ENCODE assay signal across 8 mouse cellular contexts in the genomic region with DNA sequence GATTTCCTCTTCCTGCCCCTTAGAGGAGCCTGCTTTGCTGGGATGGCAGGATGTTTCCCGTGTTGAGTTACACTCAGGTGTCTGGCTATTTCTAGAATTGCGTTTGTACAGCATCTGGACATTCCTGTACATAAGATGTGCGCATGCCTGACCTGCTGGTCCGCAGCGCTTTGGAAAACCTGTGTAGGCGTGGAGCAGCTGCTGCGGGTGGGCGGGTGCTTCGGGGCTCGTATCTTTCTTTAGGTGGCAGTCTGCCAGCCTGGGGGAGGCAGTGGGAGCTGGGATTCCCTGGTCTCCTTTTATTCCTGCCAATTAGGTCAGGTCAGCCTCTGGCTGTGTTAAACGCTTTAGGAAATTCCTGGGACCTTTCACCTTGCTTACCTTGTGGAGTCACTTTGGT. TPM values are rescaled to one million over a fixed set of nuclear protein-coding genes. Genes with fewer than 3 reads are reported as not detected.
DNase-seq lines count a peak whose midpoint lies in the region; ATAC-seq lines count a peak whose summit lies in the region.
"Had no signal": no experiment of that assay in that cellular context is flagged by ENCODE, and none has a peak within 500 bp of the region (broad histone marks: within the 10 kb centered on the region; RNA-seq: fewer than 3 reads in every experiment).

No protein-coding gene starts in this region.

- no peak overlapping the region for H3K27ac ChIP-seq in midbrain, embryonic 14.5 days (replicated peaks; ENCODE audit: low read depth, low read length)
- no peak overlapping the region for H3K27ac ChIP-seq in midbrain, embryonic 10.5 days (replicated peaks)
- H3K27ac ChIP-seq: liver, embryonic 14.5 days had no signal

- no peak overlapping the region for H3K4me2 ChIP-seq in midbrain, embryonic 14.5 days (ENCODE audit: low read length)

- no peaks in the 10 kb centered on the region for H3K9me3 ChIP-seq in midbrain, embryonic 14.5 days (ENCODE audit: control insufficient read depth, low read length)
- no peaks in the 10 kb centered on the region for H3K9me3 ChIP-seq in midbrain, embryonic 10.5 days (replicated peaks)

- no peak overlapping the region for H3K9ac ChIP-seq in midbrain, embryonic 14.5 days (replicated peaks; ENCODE audit: low read length)
- H3K9ac ChIP-seq: liver, embryonic 14.5 days had no signal

- no peak for ATAC-seq in midbrain, embryonic 14.5 days (ENCODE audit: low FRiP score, low TSS enrichment)

- H3K4me1 ChIP-seq in midbrain, embryonic 14.5 days (ENCODE audit: control insufficient read depth, insufficient read depth, low read length): no peaks in the 10 kb centered on the region
- H3K4me1 ChIP-seq in midbrain, embryonic 10.5 days: peaks cover 18% of the 10 kb centered on the region

- no peaks in the 10 kb centered on the region for H3K36me3 ChIP-seq in midbrain, embryonic 14.5 days (ENCODE audit: control insufficient read depth, insufficient read depth, low read length)
- no peaks in the 10 kb centered on the region for H3K36me3 ChIP-seq in midbrain, embryonic 10.5 days

- WGBS in midbrain, embryonic 14.5 days: 62% methylated on average over 11 of the region's 11 CpGs
- 77% methylated on average over 11 of the region's 11 CpGs for WGBS in midbrain, embryonic 10.5 days

- no peak overlapping the region for H3K4me3 ChIP-seq in midbrain, embryonic 14.5 days (replicated peaks; ENCODE audit: low read depth, low read length)
- H3K4me3 ChIP-seq in midbrain, embryonic 10.5 days: no peak overlapping the region

- DNase-seq in midbrain, embryonic 14.5 days: peak; percentile 42
- no peak for DNase-seq in midbrain, embryonic 10.5 days (ENCODE audit: low spot score)
- peak; percentile 33 to 41 for DNase-seq in heart, adult 9 months (ENCODE audit: low spot score in 2 of 2)
- DNase-seq in kidney, postnatal 4 days: peak; percentile 75 to 85
- peak; percentile 70 to 71 for DNase-seq in right cerebral cortex, adult 2 months (ENCODE audit: low spot score in 2 of 2)
- DNase-seq in cerebellum, adult 18-20 months: no peak
- DNase-seq in thymus, postnatal 0 days (ENCODE audit: low spot score): no peak

- H3K27me3 ChIP-seq in midbrain, embryonic 14.5 days (ENCODE audit: control insufficient read depth, insufficient read depth, low read length): no peaks in the 10 kb centered on the region
- H3K27me3 ChIP-seq in midbrain, embryonic 10.5 days (ENCODE audit: low read depth, poor library complexity, severe bottlenecking): 0 out of 2 replicates have a peak, but pooled peaks cover 7% of the 10 kb centered on the region

RNA-seq across cellular contexts. Expression of gene Bcl9, which starts 39.6 kb away (rescaled TPM):
- polyA plus RNA-seq in midbrain, embryonic 14.5 days (2014; fragmentation: Nextera tagmentation; extraction: Ambion mirVana): 82.5 and 100 TPM in 2 replicates
- 47.2 and 56.2 TPM in 2 replicates for polyA plus RNA-seq in midbrain, embryonic 10.5 days (2016; fragmentation: Nextera tagmentation; extraction: Ambion mirVana)
- polyA plus RNA-seq in thymus, postnatal 0 days (2015; fragmentation: Nextera tagmentation; extraction: Ambion mirVana): 19.6 and 23.7 TPM in 2 replicates

Comparison
In these comparisons a context has a peak if more than half of its experiments do, and no peak if none do; other contexts are left out.
1. DNase-seq: peak in midbrain, embryonic 14.5 days (single experiment), heart, adult 9 months (2 of 2), kidney, postnatal 4 days (2 of 2) and right cerebral cortex, adult 2 months (2 of 2); none in midbrain, embryonic 10.5 days (single experiment), cerebellum, adult 18-20 months (0 of 2) and thymus, postnatal 0 days (single experiment).